Mouse (Mus musculus) T-helper 17 cell (primary cell): Measurements from ENCODE around the gene Xcl1.

Experiments used
- in situ Hi-C, 2 experiments: fragments of 300-600 bp; cut with MboI, MseI; formaldehyde crosslinking; loops; 1 replicate in 1 of 2; 2 replicates in 1 of 2; pipeline ENCODE4 v1.15.1; 2025; ENCODE audit warnings: high pct_unique_total_duplicates in 2 of 2

Gene Xcl1

GRCm38 (mm10) chr1:164926534-164927160 is 8.7 kb downstream of the Xcl1 start:
- in situ Hi-C loops = no loop called here

GRCm38 (mm10) chr1:164905047-164905446 is 30.3 kb downstream of the Xcl1 start:
- in situ Hi-C loops = loop anchor here in 1 of 2 experiments (10.0 kb wide), 1 partner anchor 450 kb away; the partner anchor contains the start of gene Atp1b1

- in situ Hi-C loops = loop anchor here in 1 of 2 experiments (10.0 kb wide), 1 partner anchor 446 kb away; the partner anchor contains the start of gene Atp1b1
Observed at GRCm38 (mm10) chr1:164900696-164901095, 34.6 kb downstream of the Xcl1 start.

- in situ Hi-C loops = loop anchor here in 1 of 2 experiments (10.0 kb wide), 1 partner anchor 445 kb away; the partner anchor contains the start of gene Atp1b1
Observed at GRCm38 (mm10) chr1:164900226-164900625, 35.1 kb downstream of the Xcl1 start.

- in situ Hi-C loops = loop anchor here (5.0 to 10.0 kb wide), 4 partner anchors 58 to 825 kb away; no protein-coding TSS in a partner anchor
Observed at GRCm38 (mm10) chr1:164899506-164899905, 35.8 kb downstream of the Xcl1 start.

- in situ Hi-C loops = loop anchor here (5.0 to 10.0 kb wide), 4 partner anchors 58 to 824 kb away; no protein-coding TSS in a partner anchor
Observed at GRCm38 (mm10) chr1:164898846-164899351, 36.4 kb downstream of the Xcl1 start.

GRCm38 (mm10) chr1:164897163-164897817 is 38.0 kb downstream of the Xcl1 start:
- in situ Hi-C loops = loop anchor here (5.0 to 10.0 kb wide), 4 partner anchors 60 to 822 kb away; no protein-coding TSS in a partner anchor

GRCm38 (mm10) chr1:164896211-164897145 is 38.8 kb downstream of the Xcl1 start:
- in situ Hi-C loops = loop anchor here (5.0 to 10.0 kb wide), 4 partner anchors 61 to 822 kb away; no protein-coding TSS in a partner anchor

- in situ Hi-C loops = loop anchor here (5.0 to 10.0 kb wide), 4 partner anchors 61 to 821 kb away; no protein-coding TSS in a partner anchor
Observed at GRCm38 (mm10) chr1:164895806-164896205, 39.5 kb downstream of the Xcl1 start.

- in situ Hi-C loops = loop anchor here (5.0 to 10.0 kb wide), 3 partner anchors 97 to 816 kb away; no protein-coding TSS in a partner anchor
Observed at GRCm38 (mm10) chr1:164890366-164890765, 45.0 kb downstream of the Xcl1 start.

GRCm38 (mm10) chr1:164888563-164888962 is 46.8 kb downstream of the Xcl1 start:
- in situ Hi-C loops = loop anchor here in 1 of 2 experiments (5.0 kb wide), 1 partner anchor 76 kb away; no protein-coding TSS in a partner anchor

- in situ Hi-C loops = loop anchor here in 1 of 2 experiments (5.0 kb wide), 1 partner anchor 75 kb away; no protein-coding TSS in a partner anchor
Observed at GRCm38 (mm10) chr1:164887775-164888174, 47.6 kb downstream of the Xcl1 start.

- in situ Hi-C loops = no loop called here
Observed at GRCm38 (mm10) chr1:164881891-164882290, 53.4 kb downstream of the Xcl1 start.
